In the genomic region with DNA sequence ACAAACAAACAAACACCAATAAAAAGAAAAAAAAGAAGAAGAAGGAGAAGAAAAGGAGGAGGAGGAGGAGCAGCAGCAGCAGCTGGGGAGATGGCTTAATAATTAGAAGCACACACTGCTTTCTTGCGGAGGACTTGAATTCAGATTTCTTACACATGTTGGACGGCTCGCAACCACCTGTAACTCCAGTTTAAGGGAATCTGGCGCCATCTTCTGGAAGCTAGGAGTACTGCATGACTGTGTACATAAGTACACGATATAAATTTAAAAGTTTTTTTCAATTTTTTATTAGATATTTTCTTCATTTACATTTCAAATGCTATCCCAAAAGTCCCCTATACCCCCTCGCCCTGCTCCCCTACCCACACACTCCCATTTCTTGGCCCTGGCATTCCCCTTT, we compare ENCODE assay signal across 8 mouse cellular contexts. TPM values are rescaled to one million over a fixed set of nuclear protein-coding genes. Genes with fewer than 3 reads are reported as not detected.
DNase-seq lines count a peak whose midpoint lies in the region; ATAC-seq and TF ChIP-seq lines count a peak whose summit lies in the region.
"Had no signal": no experiment of that assay in that cellular context is flagged by ENCODE, and none has a peak within 500 bp of the region (broad histone marks: within the 10 kb centered on the region; RNA-seq: fewer than 3 reads in every experiment).

No protein-coding gene starts in this region.

- ATAC-seq in limb, embryonic 11.5 days (ENCODE audit: insufficient number of reproducible peaks, low FRiP score, low TSS enrichment, low read depth), result no peak

- H3K27me3 ChIP-seq in limb, embryonic 11.5 days (ENCODE audit: control insufficient read depth, insufficient read depth, low read length), result no peaks in the 10 kb centered on the region

- H3K4me1 ChIP-seq in bone marrow, adult 2 months (ENCODE audit: control insufficient read depth, insufficient read depth, low read length), result no peaks in the 10 kb centered on the region
- H3K4me1 ChIP-seq in embryonic fibroblast, embryonic 13.5 days (ENCODE audit: control insufficient read depth, insufficient read depth, low read length), result peaks cover 2% of the 10 kb centered on the region; the same call in 1 of the 2 replicates
- H3K4me1 ChIP-seq in limb, embryonic 11.5 days (ENCODE audit: control insufficient read depth, insufficient read depth, low read length), result no peaks in the 10 kb centered on the region

- H3K27ac ChIP-seq in layer of hippocampus, adult 2 months, result no peak overlapping the region; the same call in 1 of the 2 replicates
- H3K27ac ChIP-seq in bone marrow, adult 2 months (ENCODE audit: control insufficient read depth, insufficient read depth, low read depth, low read length, poor library complexity), result no peak overlapping the region
- no peak overlapping the region for H3K27ac ChIP-seq in embryonic fibroblast, embryonic 13.5 days (ENCODE audit: insufficient read depth, low read length)
- H3K27ac ChIP-seq in limb, embryonic 11.5 days (replicated peaks; ENCODE audit: low read depth, low read length), result no peak overlapping the region
- H3K27ac ChIP-seq: heart, embryonic 13.5 days had no signal

- TF ChIP-seq POLR2A in bone marrow, adult 2 months (IDR thresholded peaks at IDR 0.05; ENCODE audit: borderline replicate concordance, control insufficient read depth, low read depth, low read length), result no peak
- TF ChIP-seq POLR2A in embryonic fibroblast, embryonic 13.5 days (IDR thresholded peaks at IDR 0.05; ENCODE audit: low read depth, low read length), result no peak

- H3K9me3 ChIP-seq in limb, embryonic 11.5 days (ENCODE audit: control insufficient read depth, low read length), result no peaks in the 10 kb centered on the region

- no peak overlapping the region for H3K4me2 ChIP-seq in limb, embryonic 11.5 days (ENCODE audit: low read depth, severe bottlenecking)
- H3K4me2 ChIP-seq: heart, embryonic 13.5 days had no signal

- no peak overlapping the region for H3K9ac ChIP-seq in limb, embryonic 11.5 days (ENCODE audit: low read length)
- H3K9ac ChIP-seq: heart, embryonic 13.5 days had no signal

- peak; percentile 90 for TF ChIP-seq CTCF in layer of hippocampus, adult 2 months (conservative IDR thresholded peaks at IDR 0.05)
- peak; percentile 35; the same call in 1 of the 2 replicates for TF ChIP-seq CTCF in bone marrow, adult 2 months (IDR thresholded peaks at IDR 0.05; ENCODE audit: control insufficient read depth, insufficient read depth, low read length)
- peak; percentile 24; the same call in 1 of the 2 replicates for TF ChIP-seq CTCF in embryonic fibroblast, embryonic 13.5 days (IDR thresholded peaks at IDR 0.05; ENCODE audit: borderline replicate concordance, insufficient read depth, low read length)

- 22% methylated on average over 6 of the region's 6 CpGs for WGBS in bone marrow, adult 2 months
- WGBS in limb, embryonic 11.5 days, result 32% methylated on average over 6 of the region's 6 CpGs

- H3K36me3 ChIP-seq in limb, embryonic 11.5 days (ENCODE audit: control insufficient read depth, insufficient read depth, low read length), result no peaks in the 10 kb centered on the region
- H3K36me3 ChIP-seq: heart, embryonic 13.5 days had no signal

- DNase-seq in layer of hippocampus, adult 2 months (ENCODE audit: low spot score in 2 of 2), result peak in 1 of 2 experiments; percentile 54
- DNase-seq in layer of hippocampus, adult 9-10 months (ENCODE audit: low spot score), result no peak
- peak; percentile 38 for DNase-seq in MEL-GATA-1-ER (ENCODE audit: extremely low read depth, low read depth)
- DNase-seq in limb, embryonic 11.5 days (ENCODE audit: low spot score), result peak; percentile 70
- peak; percentile 73 for DNase-seq in right cerebral cortex, postnatal 4 days

- no peak overlapping the region for H3K4me3 ChIP-seq in layer of hippocampus, adult 2 months
- H3K4me3 ChIP-seq in bone marrow, adult 2 months (replicated peaks; ENCODE audit: control insufficient read depth, low read depth, low read length), result no peak overlapping the region
- H3K4me3 ChIP-seq in embryonic fibroblast, embryonic 13.5 days (ENCODE audit: insufficient read depth, low read length), result no peak overlapping the region
- no peak overlapping the region for H3K4me3 ChIP-seq in limb, embryonic 11.5 days (ENCODE audit: low read depth, low read length)
- H3K4me3 ChIP-seq: heart, embryonic 13.5 days had no signal

RNA-seq across cellular contexts. Expression of a gene that starts 29.9 kb away (rescaled TPM):
- total RNA-seq in layer of hippocampus, adult 2 months (2021), result 1 to 10 TPM; 3.1 to 3.8 TPM
- polyA plus RNA-seq in bone marrow, adult 2 months (2011; ENCODE audit: insufficient read depth, insufficient read length, low replicate concordance, missing spikeins), result not detected in 2 replicates
- not detected in 2 replicates for polyA plus RNA-seq in embryonic fibroblast, embryonic 13.5 days (2011; ENCODE audit: insufficient read length, low read depth, missing spikeins)
- polyA plus RNA-seq in limb, embryonic 11.5 days (2014; fragmentation: Nextera tagmentation; extraction: Ambion mirVana), result 0.11 and 0.23 TPM in 2 replicates

RNA-seq across cellular contexts. Expression of a gene that starts 38.0 kb away (rescaled TPM):
- 100 to 1,000 TPM; 113 to 121 TPM for total RNA-seq in layer of hippocampus, adult 2 months (2021)
- 4.0 and 8.8 TPM in 2 replicates for polyA plus RNA-seq in bone marrow, adult 2 months (2011; ENCODE audit: insufficient read depth, insufficient read length, low replicate concordance, missing spikeins)
- polyA plus RNA-seq in embryonic fibroblast, embryonic 13.5 days (2011; ENCODE audit: insufficient read length, low read depth, missing spikeins), result 23.4 and 27.3 TPM in 2 replicates
- polyA plus RNA-seq in limb, embryonic 11.5 days (2014; fragmentation: Nextera tagmentation; extraction: Ambion mirVana), result 3.1 and 4.6 TPM in 2 replicates

RNA-seq across cellular contexts. Expression of a gene that starts 43.0 kb away (rescaled TPM):
- total RNA-seq in layer of hippocampus, adult 2 months (2021), result 1 to 10 TPM; 7.7 to 8.3 TPM
- not detected in 2 replicates for polyA plus RNA-seq in bone marrow, adult 2 months (2011; ENCODE audit: insufficient read depth, insufficient read length, low replicate concordance, missing spikeins)
- polyA plus RNA-seq in embryonic fibroblast, embryonic 13.5 days (2011; ENCODE audit: insufficient read length, low read depth, missing spikeins), result not detected in 2 replicates
- polyA plus RNA-seq in limb, embryonic 11.5 days (2014; fragmentation: Nextera tagmentation; extraction: Ambion mirVana), result 0.23 TPM in 1 of 2 replicates, not detected in the other

Comparison
In these comparisons a context has a peak if more than half of its experiments do, and no peak if none do; other contexts are left out.
1. CTCF ChIP-seq: peak in every context shown above with its lines; median percentile 90 in layer of hippocampus, adult 2 months; 35 in bone marrow, adult 2 months; 24 in embryonic fibroblast, embryonic 13.5 days.